Mouse (Mus musculus) bone marrow macrophage, adult 2 months (primary cell): ENCODE results near the gene Ttc9c.

Experiments used
- CTCF ChIP-seq: IDR thresholded peaks from 2 replicates; pipeline ENCODE4 v1.5.1; 2012; ENCODE audit warnings: low read depth, mild to moderate bottlenecking, low read length, moderate library complexity
- POLR2A ChIP-seq: IDR thresholded peaks from 2 replicates; pipeline ENCODE4 v1.6.1; 2012; ENCODE audit warnings: mild to moderate bottlenecking, low read depth, low read length, borderline replicate concordance

- TF ChIP-seq POLR2A (no peak), CTCF (no peak)
Measured at GRCm38 (mm10) chr19:8838041-8838730, 19.1 kb upstream of the Ttc9c start.
